In genomic region chrX:35889800-35890106, GRCm38 (mm10) we compare ENCODE assay signal across 8 mouse cellular contexts. TPM values are rescaled to one million over a fixed set of nuclear protein-coding genes. Genes with fewer than 3 reads are reported as not detected.
DNase-seq lines count a peak whose midpoint lies in the region; ATAC-seq lines count a peak whose summit lies in the region.

No protein-coding gene starts in this region.

- no peaks in the 10 kb centered on the region for H3K36me3 ChIP-seq in heart, embryonic 11.5 days (ENCODE audit: control insufficient read depth, insufficient read depth, low read length)
- no peaks in the 10 kb centered on the region for H3K36me3 ChIP-seq in hindbrain, embryonic 12.5 days
- no peaks in the 10 kb centered on the region for H3K36me3 ChIP-seq in midbrain, embryonic 10.5 days

- no peak for DNase-seq in heart, adult 11 months
- peak; percentile 7 to 30 for DNase-seq in thymus, adult 18-20 months
- no peak for DNase-seq in thymus, postnatal 0 days (ENCODE audit: low spot score)
- DNase-seq in midbrain, embryonic 10.5 days (ENCODE audit: low spot score): no peak
- peak; percentile 42 to 58 for DNase-seq in thymus, postnatal 36 days

- H3K9me3 ChIP-seq in heart, embryonic 11.5 days (replicated peaks; ENCODE audit: control insufficient read depth, low read length): no peaks in the 10 kb centered on the region
- H3K9me3 ChIP-seq in hindbrain, embryonic 12.5 days (replicated peaks): no peaks in the 10 kb centered on the region
- 0 out of 2 replicates have a peak, but pooled peaks cover 5% of the 10 kb centered on the region for H3K9me3 ChIP-seq in midbrain, embryonic 10.5 days (replicated peaks)

- H3K27ac ChIP-seq in heart, embryonic 11.5 days (ENCODE audit: low read depth, low read length): no peak overlapping the region
- H3K27ac ChIP-seq in hindbrain, embryonic 12.5 days: peak overlapping the region; percentile 88
- peak overlapping the region; percentile 90 for H3K27ac ChIP-seq in midbrain, embryonic 10.5 days (replicated peaks)

- H3K4me1 ChIP-seq in heart, embryonic 11.5 days (ENCODE audit: control insufficient read depth, insufficient read depth, low read length): no peaks in the 10 kb centered on the region
- no peaks in the 10 kb centered on the region for H3K4me1 ChIP-seq in hindbrain, embryonic 12.5 days
- H3K4me1 ChIP-seq in midbrain, embryonic 10.5 days: peaks cover 10% of the 10 kb centered on the region

- 7% methylated on average over 8 of the region's 8 CpGs for WGBS in heart, embryonic 11.5 days (ENCODE audit: insufficient replicate concordance)
- WGBS in hindbrain, embryonic 12.5 days: 18% methylated on average over 8 of the region's 8 CpGs
- 21% methylated on average over 8 of the region's 8 CpGs for WGBS in midbrain, embryonic 10.5 days

- ATAC-seq in heart, embryonic 11.5 days (replicated peaks; ENCODE audit: insufficient number of reproducible peaks, low FRiP score, low TSS enrichment): no peak
- peak; percentile 38 for ATAC-seq in hindbrain, embryonic 12.5 days (ENCODE audit: low FRiP score)
- ATAC-seq in erythroblast, adult 5-6 weeks (replicated peaks; ENCODE audit: low FRiP score, poor library complexity, severe bottlenecking): no peak

- peak overlapping the region; percentile 57 for H3K4me3 ChIP-seq in heart, embryonic 11.5 days (ENCODE audit: low read depth, low read length)
- peak overlapping the region; percentile 56 for H3K4me3 ChIP-seq in hindbrain, embryonic 12.5 days
- peak overlapping the region; percentile 67 for H3K4me3 ChIP-seq in midbrain, embryonic 10.5 days

- peak overlapping the region; percentile 71 for H3K4me2 ChIP-seq in heart, embryonic 11.5 days
- peak overlapping the region; percentile 51 for H3K4me2 ChIP-seq in hindbrain, embryonic 12.5 days (replicated peaks)

- peak overlapping the region; percentile 62; the same call in 1 of the 2 replicates for H3K9ac ChIP-seq in heart, embryonic 11.5 days (ENCODE audit: low read depth, low read length)
- peak overlapping the region; percentile 65 for H3K9ac ChIP-seq in hindbrain, embryonic 12.5 days

- H3K27me3 ChIP-seq in heart, embryonic 11.5 days (ENCODE audit: control insufficient read depth, insufficient read depth, low read length): no peaks in the 10 kb centered on the region
- H3K27me3 ChIP-seq in hindbrain, embryonic 12.5 days: no peaks in the 10 kb centered on the region
- H3K27me3 ChIP-seq in midbrain, embryonic 10.5 days (ENCODE audit: low read depth, poor library complexity, severe bottlenecking): no peaks in the 10 kb centered on the region

RNA-seq across cellular contexts. Expression of gene Dock11, which starts 1.1 kb away (rescaled TPM):
- polyA plus RNA-seq in heart, embryonic 11.5 days (2014; fragmentation: Nextera tagmentation; extraction: Ambion mirVana): 11.5 and 11.9 TPM in 2 replicates
- 15.8 and 17.3 TPM in 2 replicates for polyA plus RNA-seq in thymus, postnatal 0 days (2015; fragmentation: Nextera tagmentation; extraction: Ambion mirVana)
- 23.5 and 23.6 TPM in 2 replicates for polyA plus RNA-seq in hindbrain, embryonic 12.5 days (2016; fragmentation: Nextera tagmentation; extraction: Ambion mirVana)
- 17.9 and 18.1 TPM in 2 replicates for polyA plus RNA-seq in midbrain, embryonic 10.5 days (2016; fragmentation: Nextera tagmentation; extraction: Ambion mirVana)
- 38.0 and 41.0 TPM in 2 replicates for total RNA-seq in erythroblast, adult 5-6 weeks (2015; ENCODE audit: low replicate concordance)
- 24.5 and 28.1 TPM in 2 replicates for total RNA-seq in erythroblast, adult 5-6 weeks (2017; ENCODE audit: low replicate concordance)

Comparison
In these comparisons a context has a peak if more than half of its experiments do, and no peak if none do; other contexts are left out.
1. DNase-seq: peak in thymus, adult 18-20 months (2 of 2) and thymus, postnatal 36 days (2 of 2); none in heart, adult 11 months (single experiment), thymus, postnatal 0 days (single experiment) and midbrain, embryonic 10.5 days (single experiment).
2. Peak in every context shown above with its lines, with median percentiles within 50 percentile points of each other: H3K4me3 ChIP-seq.